Mouse (Mus musculus) bone marrow macrophage, adult 2 months (primary cell): ENCODE results near the gene Lcn8. TPM values are rescaled to one million over a fixed set of nuclear protein-coding genes. Genes with fewer than 3 reads are reported as not detected.
A peak's percentile ranks its signal among the peaks of the same experiment; 100 is the strongest.

Experiments used
- H3K27ac ChIP-seq: 2 replicates; pipeline ENCODE4 v1.5.1; 2012; ENCODE audit warnings: low read depth, low read length; ENCODE audit not compliant: insufficient read depth
- H3K4me1 ChIP-seq: 2 replicates; pipeline ENCODE4 v1.6.1; 2012; ENCODE audit warnings: low read length; ENCODE audit not compliant: control insufficient read depth, insufficient read depth
- H3K4me3 ChIP-seq: 2 replicates; pipeline ENCODE4 v1.5.1; 2012; ENCODE audit warnings: mild to moderate bottlenecking, low read length, moderate library complexity; ENCODE audit not compliant: insufficient read depth
- CTCF ChIP-seq: IDR thresholded peaks from 2 replicates; pipeline ENCODE4 v1.5.1; 2012; ENCODE audit warnings: low read depth, mild to moderate bottlenecking, low read length, moderate library complexity
- POLR2A ChIP-seq: IDR thresholded peaks from 2 replicates; pipeline ENCODE4 v1.6.1; 2012; ENCODE audit warnings: mild to moderate bottlenecking, low read depth, low read length, borderline replicate concordance
- polyA plus RNA-seq: library from polyadenylated mRNA; stranded (reverse); fragments of >200 nt; gene quantifications from 2 replicates; pipeline ENCODE4 v1.2.4, GENCODE M21; 2012; ENCODE audit not compliant: missing spikeins, insufficient read depth, insufficient read length

Lcn8 gene
- polyA plus RNA-seq, 1 experiment = not detected

DNA sequence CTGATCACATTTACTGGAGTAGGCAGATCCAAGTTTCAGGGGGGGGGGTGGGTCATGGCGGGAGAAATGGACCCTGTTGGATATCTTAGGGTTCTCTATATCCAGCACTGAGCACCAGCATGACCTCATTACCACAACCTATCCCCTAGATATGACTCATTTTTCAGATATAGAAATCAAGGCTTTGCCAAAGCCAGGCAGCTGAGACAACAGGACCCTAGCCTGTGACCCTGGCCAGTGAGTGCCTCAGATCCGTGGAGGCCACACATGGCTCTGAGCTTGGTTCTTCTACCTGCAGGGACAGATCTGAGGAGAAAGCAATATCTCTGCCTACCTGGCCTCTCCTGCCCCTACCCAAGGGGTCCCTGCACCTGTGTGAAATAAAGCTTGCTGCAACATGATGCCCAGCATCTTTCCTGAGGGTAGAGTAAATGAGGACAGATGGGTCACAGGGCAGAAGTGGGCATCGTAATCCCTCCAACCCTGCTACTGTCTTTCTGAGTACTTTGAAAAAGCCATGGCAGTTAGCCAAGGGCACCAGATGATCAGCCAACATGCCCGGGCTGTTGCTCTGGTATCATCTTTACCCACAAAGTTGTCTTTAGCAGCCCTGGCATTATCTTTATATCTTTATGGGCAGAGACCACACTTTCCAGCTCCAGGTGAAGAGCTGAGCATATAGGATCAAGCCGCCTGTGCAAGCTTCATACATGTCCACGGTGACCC, 8.5 kb downstream of the Lcn8 start:
- no peak for TF ChIP-seq POLR2A
- TF ChIP-seq CTCF = no peak
- Histone ChIP-seq H3K27ac (no peak overlapping the region), H3K4me1 (peaks cover 8% of the 10 kb centered on the region; the same call in 1 of the 2 replicates), H3K4me3 (no peak overlapping the region)

DNA sequence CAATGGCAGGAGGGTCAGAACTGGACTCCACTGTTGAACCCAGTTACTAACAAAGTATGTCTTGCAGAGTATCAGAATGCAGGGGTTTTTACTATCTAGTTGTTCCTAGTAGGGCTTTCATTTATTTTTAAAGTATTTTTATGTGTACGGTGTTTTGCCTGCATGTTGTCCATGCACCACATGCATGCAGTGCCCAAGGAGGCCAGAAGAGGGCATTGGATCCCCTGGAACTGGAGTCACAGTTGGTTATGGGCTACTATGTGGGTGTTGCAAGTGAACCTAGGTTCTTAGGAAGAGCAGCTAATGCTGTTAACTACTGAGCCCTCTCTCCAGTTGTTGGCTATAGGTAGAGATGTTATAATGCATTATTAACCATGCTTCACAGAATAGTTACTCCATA, 10.6 kb downstream of the Lcn8 start:
- Histone ChIP-seq H3K4me3 (no peak overlapping the region), H3K4me1 (peaks cover 8% of the 10 kb centered on the region; the same call in 1 of the 2 replicates), H3K27ac (no peak overlapping the region)
- TF ChIP-seq CTCF (peak; percentile 49; the same call in 1 of the 2 replicates), POLR2A (no peak)

DNA sequence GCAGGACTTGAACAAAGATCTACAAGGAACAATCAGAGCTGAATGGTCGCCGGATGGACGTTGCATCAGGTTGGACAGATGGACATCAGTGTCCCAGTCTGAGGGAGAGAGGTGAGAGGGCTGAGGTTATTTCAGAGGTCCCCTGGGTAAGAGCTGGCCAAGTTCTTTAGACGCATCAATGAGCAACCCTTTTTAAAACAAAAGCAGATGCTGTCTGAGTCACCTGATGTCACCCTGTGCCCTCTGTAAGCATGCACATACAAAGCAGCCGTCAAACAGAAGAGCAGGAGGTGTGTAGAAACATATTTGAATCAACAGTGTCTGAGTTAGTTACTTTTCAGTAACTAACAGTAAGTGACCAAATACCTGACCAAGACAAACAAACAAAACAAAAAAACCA, 11.2 kb downstream of the Lcn8 start:
- TF ChIP-seq POLR2A (no peak), CTCF (no peak)
- Histone ChIP-seq H3K4me1 (peaks cover 8% of the 10 kb centered on the region; the same call in 1 of the 2 replicates), H3K4me3 (no peak overlapping the region), H3K27ac (no peak overlapping the region)

DNA sequence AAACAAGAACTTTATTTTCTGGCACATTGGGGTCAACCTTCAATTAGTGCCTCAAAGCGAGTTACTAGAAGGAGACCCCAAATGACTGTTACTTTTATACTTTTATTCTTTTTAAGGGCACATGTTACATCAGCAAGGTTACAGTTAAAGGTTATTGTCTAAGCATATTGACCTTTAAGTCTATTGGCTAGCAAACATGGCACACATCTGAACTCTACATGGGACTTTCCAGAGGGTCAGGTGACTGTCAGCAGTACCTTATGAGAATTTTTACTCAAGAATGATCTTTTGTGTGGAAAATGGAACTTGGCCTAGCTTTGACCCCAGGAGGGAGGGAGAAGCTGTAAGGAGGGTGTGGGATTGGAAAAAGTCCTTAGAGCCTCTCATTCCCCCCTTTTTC, 13.6 kb downstream of the Lcn8 start:
- Histone ChIP-seq H3K4me1 (peaks cover 2% of the 10 kb centered on the region; the same call in 1 of the 2 replicates), H3K4me3 (no peak overlapping the region)
- TF ChIP-seq POLR2A (no peak), CTCF (no peak)

DNA sequence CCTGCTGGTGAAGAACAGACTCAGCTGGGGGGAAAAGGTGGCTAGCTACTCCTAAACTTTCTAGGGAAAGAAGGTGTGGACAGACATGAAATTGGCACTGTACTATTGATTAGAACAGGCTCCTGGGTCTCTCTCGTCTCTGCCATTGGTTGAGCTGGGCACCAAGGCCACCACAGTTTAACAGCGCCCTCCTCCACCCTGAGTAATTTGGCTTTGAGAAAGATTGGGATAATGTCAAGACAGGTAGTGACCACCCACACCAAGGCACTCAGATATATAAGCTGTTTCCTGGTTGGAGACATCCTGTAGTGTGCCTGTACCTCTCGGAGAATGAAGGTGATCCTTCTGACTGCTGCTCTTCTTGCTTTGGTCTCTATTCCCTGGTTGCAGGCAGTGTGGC, 23.6 kb downstream of the Lcn8 start, which contains the start of gene Lcn6:
Lcn6 (plus strand) TSS at position 301 of the 400 bp plus-strand sequence.
- TF ChIP-seq POLR2A (no peak), CTCF (no peak)
- H3K4me3 ChIP-seq = no peak within 1 kb of the TSS
- no peak within 1 kb of the TSS for H3K27ac ChIP-seq
- no peaks in the 10 kb centered on the region for H3K4me1 ChIP-seq

More for the DNA sequence above, 13.6 kb downstream of the Lcn8 start:
- H3K27ac ChIP-seq = no peak overlapping the region

DNA sequence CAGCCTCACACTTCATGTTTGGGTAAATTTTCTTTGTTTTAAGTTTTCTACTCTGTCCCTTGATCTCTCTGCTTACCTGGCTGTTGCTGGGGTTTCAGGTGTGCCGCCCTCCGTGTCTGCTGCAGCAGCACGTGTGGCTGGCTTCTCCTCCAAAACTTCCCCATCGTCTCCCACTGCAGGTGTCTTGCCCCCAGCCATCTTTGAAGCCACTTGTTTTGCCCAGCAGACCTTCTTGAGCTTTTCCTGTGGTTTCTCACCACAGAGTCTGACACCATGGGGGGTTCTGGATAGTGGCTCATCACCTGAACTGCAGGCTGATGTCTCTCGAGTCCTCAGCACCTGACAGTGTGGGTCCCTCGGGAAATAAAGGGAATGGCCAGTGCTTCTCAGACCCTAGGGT, 26.6 kb downstream of the Lcn8 start:
- Histone ChIP-seq H3K4me1 (no peaks in the 10 kb centered on the region), H3K27ac (no peak overlapping the region), H3K4me3 (no peak overlapping the region)
- no peak for TF ChIP-seq POLR2A
- no peak for TF ChIP-seq CTCF

DNA sequence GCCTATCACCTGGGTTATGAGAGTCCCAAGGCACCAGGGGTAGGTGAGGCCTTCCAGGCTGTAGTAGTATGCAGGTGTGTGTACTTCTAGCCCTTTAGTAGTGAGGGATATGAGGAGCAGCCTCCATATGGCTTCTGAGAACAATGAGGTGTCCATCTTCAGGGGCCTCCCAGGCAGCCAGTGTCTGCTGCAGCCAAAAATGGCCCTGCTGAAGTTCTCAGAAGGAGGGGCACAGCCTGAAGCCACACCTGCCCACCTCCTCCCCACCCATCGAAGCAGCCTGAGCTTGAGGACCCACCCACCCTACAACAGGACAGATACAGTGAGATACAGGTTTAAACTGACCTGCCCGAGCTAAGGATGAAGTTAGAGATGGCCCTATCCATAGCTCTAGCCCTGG, 29.5 kb downstream of the Lcn8 start, which contains the start of gene Lcn10:
Lcn10 (plus strand) TSS at position 301 of the 400 bp plus-strand sequence.
- H3K4me3 ChIP-seq = no peak within 1 kb of the TSS
- TF ChIP-seq CTCF (no peak), POLR2A (no peak)
- no peaks in the 10 kb centered on the region for H3K4me1 ChIP-seq
- no peak within 1 kb of the TSS for H3K27ac ChIP-seq

DNA sequence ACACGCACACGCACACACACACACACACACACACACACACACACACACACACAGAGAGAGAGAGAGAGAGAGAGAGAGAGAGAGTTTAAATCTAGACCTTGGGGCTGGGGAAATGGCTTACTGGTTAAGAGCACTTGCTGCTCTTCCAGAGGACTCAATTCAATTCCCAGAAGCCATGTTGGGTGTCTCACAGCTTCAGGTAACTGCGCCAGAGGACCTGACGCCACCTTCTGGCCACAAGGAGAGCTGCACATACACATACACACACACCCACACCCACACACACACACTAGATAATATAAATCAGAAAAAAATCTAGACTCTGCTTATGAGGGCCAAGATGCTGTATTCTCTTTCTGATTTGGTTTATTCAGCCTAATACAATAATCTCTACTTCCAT, 34.0 kb downstream of the Lcn8 start:
- H3K4me3 ChIP-seq = no peak overlapping the region
- no peaks in the 10 kb centered on the region for H3K4me1 ChIP-seq
- no peak for TF ChIP-seq POLR2A
- no peak for TF ChIP-seq CTCF
- H3K27ac ChIP-seq = no peak overlapping the region

DNA sequence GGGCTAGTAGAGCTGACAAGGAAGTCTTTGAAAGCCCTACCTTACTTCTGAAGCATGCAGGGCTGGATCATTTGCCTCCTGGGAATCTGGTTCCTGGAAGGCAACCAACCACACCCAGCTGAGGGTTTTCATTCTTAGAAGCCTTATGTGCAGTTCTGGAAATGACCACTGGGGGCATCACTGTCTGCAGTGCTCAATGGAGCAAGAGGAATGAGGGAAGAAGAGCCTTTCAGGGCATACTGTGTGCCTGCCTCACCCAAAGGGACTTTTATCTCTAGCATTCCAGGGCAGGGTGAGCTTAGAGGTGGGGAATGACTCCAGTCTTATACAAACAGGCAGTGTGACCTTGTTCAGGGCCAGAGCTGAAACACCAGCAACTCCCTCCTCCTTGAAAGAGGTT, 41.7 kb downstream of the Lcn8 start:
- TF ChIP-seq POLR2A = no peak
- TF ChIP-seq CTCF = peak; percentile 31
- Histone ChIP-seq H3K27ac (no peak overlapping the region), H3K4me3 (no peak overlapping the region), H3K4me1 (no peaks in the 10 kb centered on the region)

DNA sequence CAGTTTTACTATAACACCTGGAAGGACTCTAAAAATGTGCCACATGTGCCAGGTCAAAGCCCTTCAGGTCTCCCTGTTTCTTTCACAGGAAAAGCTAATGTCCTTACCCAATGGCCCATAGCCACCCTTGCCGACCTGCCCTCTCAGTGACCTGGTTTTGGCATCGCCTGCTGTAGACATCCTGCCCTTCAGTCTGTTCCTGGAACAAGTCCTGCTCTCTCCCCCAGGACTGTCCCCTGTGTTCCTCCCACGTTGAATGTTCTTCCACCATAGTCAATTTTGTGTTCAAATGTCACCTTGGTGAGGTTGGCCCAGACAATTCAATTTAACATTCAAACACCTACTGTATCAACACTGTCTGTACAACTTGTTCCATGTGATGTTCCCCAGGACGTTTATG, 44.0 kb downstream of the Lcn8 start:
- H3K4me3 ChIP-seq = no peak overlapping the region
- H3K27ac ChIP-seq = no peak overlapping the region
- no peaks in the 10 kb centered on the region for H3K4me1 ChIP-seq
- TF ChIP-seq CTCF = no peak
- no peak for TF ChIP-seq POLR2A
